Mouse (Mus musculus) adrenal gland, postnatal 4 days (tissue): ENCODE measurements around the gene Cyp2a4. TPM values are rescaled to one million over a fixed set of nuclear protein-coding genes. Genes with fewer than 3 reads are reported as not detected.
"Not testable (repeated sequence)": the region's sequence is repeated elsewhere in the genome, so short reads cannot be mapped to it uniquely, and the experiment has no call there.

Experiments used
- DNase-seq, 2 experiments: peaks; one replicate each; pipeline ENCODE4 v3.0.0; 2021 to 2022; ENCODE audit warnings: low spot score in 2 of 2, mixed read lengths in 2 of 2
- long read RNA-seq, 2 experiments: library from polyadenylated mRNA; stranded (forward); transcript quantifications; one replicate each; pipeline ENCODE4 v2.0.0; 2021
- total RNA-seq, 2 experiments: library from RNA; stranded (reverse); gene quantifications; 2 replicates each; pipeline ENCODE4 v1.2.3; 2021

The Cyp2a4 gene
- under 1 TPM in 1 of 2 experiments, not detected in 1; 0.45 TPM for total RNA-seq
- long read RNA-seq, experiment 1, partial matches to known transcripts, result 0 of 1 reads
- long read RNA-seq, experiment 1, other reads (novel, unspliced or antisense), result 0 of 1 reads
- long read RNA-seq, experiment 2, result 0 reads

DNA sequence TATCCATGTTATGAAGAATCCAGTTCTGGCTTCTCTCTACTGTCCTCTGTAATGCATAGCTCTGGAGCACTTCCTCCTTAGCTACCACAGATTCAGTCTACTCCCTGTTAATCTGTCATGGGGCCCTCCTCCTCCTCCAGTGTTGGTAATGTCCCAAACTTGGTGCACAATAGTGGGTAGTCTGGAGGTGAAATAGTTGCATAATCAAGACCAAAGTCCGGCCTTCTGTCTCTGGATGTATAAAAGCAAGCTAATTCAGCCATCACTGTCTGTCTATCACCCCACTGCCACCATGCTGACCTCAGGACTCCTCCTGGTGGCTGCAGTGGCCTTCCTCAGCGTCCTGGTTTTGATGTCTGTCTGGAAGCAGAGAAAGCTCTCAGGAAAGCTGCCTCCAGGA lies at the start of gene Cyp2a4:
Gene Cyp2a4, plus strand, starts transcription at position 244 of the 400 bp plus-strand sequence.
- not testable (repeated sequence) for DNase-seq

DNA sequence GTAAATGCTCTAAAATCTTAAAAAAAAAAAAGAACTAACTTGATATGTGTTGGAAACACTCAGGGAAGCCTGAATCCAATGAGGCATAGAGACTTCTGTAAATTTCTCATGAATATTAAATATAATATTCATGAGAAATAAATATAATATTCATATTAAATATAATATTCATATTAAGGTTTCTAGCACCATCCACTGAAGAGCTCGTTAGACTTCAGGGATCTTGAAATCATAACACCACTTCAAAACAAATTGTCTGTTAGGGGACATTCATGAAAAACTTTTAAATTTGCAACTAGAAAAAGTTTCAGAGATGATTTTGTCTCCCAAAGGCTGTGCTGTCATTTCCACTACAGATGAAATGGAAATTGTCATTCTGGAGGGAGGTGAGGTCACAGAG lies 46.9 kb upstream of the Cyp2a4 start, which contains the start of gene Vmn1r184:
Gene Vmn1r184, plus strand, starts transcription at position 301 of the 400 bp plus-strand sequence.
- not testable (repeated sequence) for DNase-seq

DNA sequence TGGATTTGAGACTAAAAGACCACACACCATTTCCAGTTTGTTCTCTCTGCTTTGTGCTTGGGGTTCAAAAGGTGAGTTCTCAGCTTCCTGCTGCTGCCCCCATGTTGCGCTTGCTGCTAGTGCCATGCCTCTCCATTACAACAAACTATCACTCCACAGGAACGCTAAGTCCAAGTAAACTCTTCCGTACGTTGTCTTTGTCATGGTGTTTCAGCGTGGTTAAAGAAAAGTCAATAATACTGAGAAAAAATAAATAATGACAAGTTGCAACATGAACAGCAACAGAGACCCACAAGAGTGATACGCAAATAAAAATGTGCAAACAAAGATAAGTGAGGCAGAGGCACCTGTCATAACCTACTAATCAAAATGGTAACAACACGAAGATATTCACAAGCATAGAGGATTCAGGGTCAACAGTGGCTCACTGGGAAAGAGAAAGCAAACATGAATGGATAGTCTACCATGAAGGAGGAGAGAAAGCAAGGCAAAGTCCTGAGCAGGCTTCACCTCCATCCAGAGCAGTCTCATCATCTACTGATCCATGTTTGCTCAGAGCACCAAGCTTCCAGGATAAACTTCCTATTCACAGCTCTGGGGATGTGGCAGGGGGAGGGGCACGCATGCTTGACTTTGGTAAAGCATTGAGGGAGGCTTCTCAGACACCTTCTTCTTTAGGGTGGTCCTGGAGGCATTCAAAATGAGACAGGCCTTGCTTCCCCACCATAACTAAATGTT lies 3.4 kb upstream of the Cyp2a4 start:
- DNase-seq, result not testable (repeated sequence)

DNA sequence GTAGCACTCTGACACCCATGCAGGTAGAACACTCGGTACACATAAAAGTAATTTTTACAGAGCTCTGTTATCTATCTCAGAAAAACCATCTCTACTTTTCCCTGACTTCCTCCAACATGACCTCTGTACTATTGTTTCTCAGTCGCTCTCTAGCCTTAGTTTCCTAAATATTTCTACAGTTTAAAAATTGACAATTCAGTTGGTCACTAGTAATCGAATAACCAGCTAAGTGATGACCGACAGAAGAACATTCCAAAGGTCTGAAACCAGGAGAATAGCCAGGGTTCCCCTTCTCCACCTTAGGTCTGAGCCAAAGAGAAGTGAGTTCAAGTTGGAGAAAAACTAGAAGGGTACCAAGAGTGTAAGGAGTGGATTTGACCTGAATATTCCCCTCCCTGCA lies 4.8 kb downstream of the Cyp2a4 start:
- not testable (repeated sequence) for DNase-seq

DNA sequence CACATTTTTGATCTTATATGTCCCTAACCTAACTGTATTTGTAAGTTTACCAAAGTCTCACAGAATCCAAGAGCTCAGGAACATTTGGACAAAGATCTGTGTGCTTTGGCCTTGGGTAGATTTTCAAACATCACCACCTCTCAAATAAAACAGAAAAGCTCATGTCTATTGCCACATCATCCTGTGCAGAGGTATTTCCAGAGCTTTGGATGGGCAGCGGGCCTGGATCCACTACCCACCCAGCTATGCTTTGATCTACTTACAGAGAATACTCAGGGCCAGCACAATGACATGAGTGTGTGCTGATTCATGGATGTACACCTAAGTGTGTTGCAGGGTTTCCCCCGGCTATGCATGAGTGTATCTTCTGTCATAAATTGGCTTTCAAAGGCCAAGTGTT lies 8.2 kb downstream of the Cyp2a4 start:
- DNase-seq, result not testable (repeated sequence)

DNA sequence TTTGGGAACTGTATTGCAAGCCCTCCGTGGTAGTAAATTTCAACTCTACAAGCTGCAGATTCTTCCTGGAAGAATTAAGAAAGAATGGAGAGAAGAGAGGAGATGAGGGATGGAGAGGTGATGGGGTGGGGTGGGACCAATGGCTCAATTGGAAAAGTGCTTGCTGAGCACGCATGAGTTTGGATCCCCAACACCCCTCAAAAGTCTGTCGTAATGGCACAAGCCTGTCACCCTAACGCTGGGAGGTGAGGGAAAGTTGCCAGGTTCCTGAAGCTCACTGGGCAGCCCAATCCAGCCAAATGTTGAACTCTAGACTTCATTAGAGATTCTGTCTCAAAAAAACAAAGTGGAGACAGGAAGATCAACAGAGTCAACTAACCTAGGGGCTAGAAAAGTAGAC lies 8.8 kb downstream of the Cyp2a4 start:
- not testable (repeated sequence) for DNase-seq

DNA sequence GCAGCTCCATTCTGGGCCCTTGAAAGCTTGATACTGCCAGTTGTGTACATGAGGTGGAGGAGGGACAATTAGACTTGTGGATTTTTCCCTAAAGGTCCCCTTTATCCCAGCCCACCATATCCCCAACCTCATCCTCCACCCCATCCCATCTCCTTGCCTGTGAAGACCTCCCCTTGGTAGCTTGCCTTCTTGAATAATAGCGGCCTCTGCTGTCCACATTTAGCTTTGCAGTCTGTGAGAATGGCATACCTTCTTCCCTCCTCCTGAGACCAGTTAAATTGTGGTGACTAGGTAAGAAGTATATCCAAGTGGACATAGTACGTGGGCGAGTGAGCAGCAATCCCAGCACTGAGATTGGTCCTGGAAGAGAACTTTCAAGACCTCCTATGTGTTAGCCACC lies 13.4 kb downstream of the Cyp2a4 start:
- DNase-seq, result not testable (repeated sequence)

DNA sequence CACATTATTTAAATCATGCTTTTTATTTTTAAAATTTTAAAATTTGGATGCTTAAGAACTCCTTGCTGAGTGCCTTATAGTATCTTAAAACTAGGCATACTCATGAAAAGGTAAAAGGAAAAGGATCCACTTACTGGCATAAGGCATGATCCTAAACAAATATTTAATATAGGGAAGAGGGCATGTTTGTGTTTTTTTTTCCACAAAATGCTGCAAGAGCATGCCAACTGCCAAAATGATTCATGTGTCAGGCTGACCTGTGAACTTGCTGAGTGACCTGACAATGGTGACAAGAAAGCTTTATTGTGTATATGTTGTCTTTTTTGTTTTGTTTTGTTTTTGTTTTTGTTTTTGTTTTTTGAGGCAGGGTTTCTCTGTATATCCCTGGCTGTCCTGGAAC lies 43.2 kb downstream of the Cyp2a4 start:
- not testable (repeated sequence) for DNase-seq

DNA sequence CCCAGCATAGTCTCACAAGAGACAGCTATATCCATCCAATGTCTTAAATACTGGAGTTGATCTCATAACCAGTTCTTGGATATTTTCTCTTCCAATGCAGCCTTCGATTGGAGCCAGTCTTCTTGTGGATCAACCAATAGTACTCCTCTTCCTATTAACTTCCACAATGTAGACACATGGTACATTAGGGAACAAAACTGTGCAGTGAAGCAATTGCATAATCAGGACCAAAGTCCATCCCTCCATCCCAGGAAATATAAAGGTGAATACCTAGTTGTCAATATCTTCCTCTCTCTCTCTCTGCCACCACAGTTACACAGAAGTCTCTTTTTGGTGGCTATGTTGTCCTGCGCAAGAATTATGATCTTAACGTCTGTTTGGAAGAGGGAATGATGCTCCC lies 45.3 kb downstream of the Cyp2a4 start:
- DNase-seq, result not testable (repeated sequence)

DNA sequence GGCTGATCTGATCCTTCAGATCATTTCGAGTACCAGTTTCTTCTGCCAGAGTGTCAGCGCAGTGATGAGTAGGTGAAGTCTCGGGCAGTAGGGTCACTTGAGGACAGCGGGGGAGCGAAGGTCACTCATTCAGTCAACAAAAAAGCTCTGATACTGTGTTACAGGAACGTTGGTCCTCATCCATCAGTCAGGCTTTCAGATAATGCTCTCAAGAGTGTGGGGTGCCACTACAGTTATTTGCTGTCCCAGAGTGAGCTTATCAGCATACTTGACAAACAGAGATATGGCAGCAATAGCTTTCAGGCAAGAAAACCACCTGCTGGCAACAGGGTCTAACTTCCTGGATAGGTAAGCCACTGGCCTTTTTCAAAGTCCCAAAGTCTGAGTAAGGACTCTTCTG lies 49.8 kb downstream of the Cyp2a4 start:
- DNase-seq, result not testable (repeated sequence)

Other genes with a start within 250 kb of the Cyp2a4 start
- under 1 TPM in 1 of 2 experiments, not detected in 1; 0.96 TPM for gene Cyp2b13, start 245.7 kb upstream of the Cyp2a4 start, total RNA-seq
- gene Cyp2b9, start 133.8 kb upstream of the Cyp2a4 start, total RNA-seq, result 10 to 100 TPM in 1 of 2 experiments, under 1 TPM in 1; 0.81 to 15.3 TPM
- not detected for gene Vmn1r184, start 46.8 kb upstream of the Cyp2a4 start, total RNA-seq
- gene Nlrp9c, start 96.5 kb downstream of the Cyp2a4 start, total RNA-seq, result not detected
- gene Nlrp4a, start 127.9 kb downstream of the Cyp2a4 start, total RNA-seq, result not detected
- gene Nlrp9a, start 227.9 kb downstream of the Cyp2a4 start, total RNA-seq, result not detected